Mouse (Mus musculus) liver, embryonic 16.5 days (tissue): ENCODE data around the gene Tmem39b. TPM values are rescaled to one million over a fixed set of nuclear protein-coding genes. Genes with fewer than 3 reads are reported as not detected.

Experiments
- ATAC-seq: fragments of 200-750 bp; cut with Nextera tagmentation; 2 replicates; pipeline ENCODE4 v1.8.0; 2017; ENCODE audit warnings: low read depth, mild to moderate bottlenecking, moderate number of reproducible peaks, moderate library complexity
- H3K27ac ChIP-seq: fragments of 300-500 bp; sonication (generic); 2 replicates; pipeline ENCODE4 v1.5.1; 2014; ENCODE audit warnings: mild to moderate bottlenecking, low read length
- H3K27me3 ChIP-seq: fragments of 300-500 bp; sonication (generic); 2 replicates; pipeline ENCODE4 v1.6.1; 2014; ENCODE audit warnings: low read depth, low read length, mixed read lengths; ENCODE audit not compliant: control insufficient read depth, insufficient read depth
- H3K36me3 ChIP-seq: fragments of 300-500 bp; sonication (generic); 2 replicates; pipeline ENCODE4 v1.6.1; 2014; ENCODE audit warnings: mild to moderate bottlenecking; ENCODE audit not compliant: control insufficient read depth, insufficient read depth
- H3K4me1 ChIP-seq: fragments of 300-500 bp; sonication (generic); 2 replicates; pipeline ENCODE4 v1.6.1; 2014; ENCODE audit warnings: low read depth, low read length, mixed read lengths; ENCODE audit not compliant: control insufficient read depth
- H3K4me2 ChIP-seq: fragments of 300-500 bp; sonication (generic); 2 replicates; pipeline ENCODE4 v1.6.1; 2014; ENCODE audit warnings: low read depth, low read length, mixed read lengths
- H3K4me3 ChIP-seq: fragments of 300-500 bp; sonication (generic); 2 replicates; pipeline ENCODE4 v1.5.1; 2014; ENCODE audit warnings: low read depth, mild to moderate bottlenecking, low read length
- H3K9ac ChIP-seq: fragments of 300-500 bp; sonication (generic); 2 replicates; pipeline ENCODE4 v1.6.1; 2014; ENCODE audit warnings: low read depth, low read length
- H3K9me3 ChIP-seq: fragments of 300-500 bp; sonication (generic); replicated peaks from 2 replicates; pipeline ENCODE4 v1.6.1; 2016; ENCODE audit warnings: low read length; ENCODE audit not compliant: control insufficient read depth
- WGBS: fragments of 180-500 bp; shearing (Covaris S2); extraction: QIAGEN DNeasy Blood & Tissue Kit; methylation state at CpG from one replicate; pipeline ENCODE4 v1.1.7; 2014; ENCODE audit not compliant: insufficient replicate concordance; 5-methylcytosine and 5-hydroxymethylcytosine counted together
- polyA plus RNA-seq: library from polyadenylated mRNA; unstranded; fragments of >200 nt; fragmentation: Nextera tagmentation; extraction: Ambion mirVana; gene quantifications from 2 replicates; pipeline ENCODE4 v1.2.1, GENCODE M21; 2015

The Tmem39b gene
- polyA plus RNA-seq, 1 experiment from 2014 or later, result 3.3 TPM

DNA sequence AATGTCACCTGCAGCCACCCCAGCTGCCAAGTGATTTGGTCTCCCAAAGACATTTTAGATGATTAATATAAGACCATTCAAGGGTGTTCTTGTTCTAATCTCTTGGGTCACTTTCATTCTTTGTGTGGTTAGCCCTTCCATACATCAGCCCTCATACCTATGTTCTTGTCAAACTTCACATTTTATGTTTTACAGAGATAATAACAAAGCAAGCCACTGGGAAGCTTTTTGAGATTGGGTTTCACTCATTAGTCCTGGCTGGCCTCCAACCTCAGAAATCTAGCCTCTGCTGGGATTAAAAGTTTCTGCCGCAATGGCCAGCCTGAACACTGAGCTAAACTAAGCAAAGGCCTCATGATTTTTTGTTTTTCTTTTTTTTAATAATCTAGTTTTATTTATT is 3.6 kb upstream of the Tmem39b start:
- H3K27ac ChIP-seq, result no peak overlapping the region

DNA sequence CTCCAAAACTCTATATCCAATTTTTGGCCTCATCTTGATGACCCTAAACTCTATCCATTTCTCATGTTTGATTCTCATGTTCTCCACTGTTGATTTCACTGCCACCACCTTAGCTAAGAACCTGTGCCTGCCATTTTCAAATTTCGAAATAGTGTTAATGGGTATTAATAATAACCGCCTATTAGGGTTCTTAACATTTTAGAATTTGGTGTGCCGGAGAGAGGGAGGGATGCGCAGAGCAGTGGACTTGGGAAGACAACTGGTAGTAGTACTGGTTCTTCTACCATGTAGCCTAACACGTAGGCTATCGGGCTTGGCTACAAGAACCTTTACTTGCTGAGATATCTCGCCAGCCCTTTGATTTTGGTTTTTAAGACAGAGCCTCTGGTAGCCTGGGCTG is 553 bp upstream of the Tmem39b start:
- Histone ChIP-seq H3K4me2 (peak overlapping the region; percentile 91), H3K9me3 (no peaks in the 10 kb centered on the region), H3K9ac (peak overlapping the region; percentile 75), H3K36me3 (no peaks in the 10 kb centered on the region), H3K4me3 (peak overlapping the region; percentile 77), H3K4me1 (peaks cover 18% of the 10 kb centered on the region), H3K27me3 (no peaks in the 10 kb centered on the region), H3K27ac (no peak overlapping the region)
- ATAC-seq, result no peak
- 72% methylated on average over 7 of the region's 7 CpGs for WGBS

More for the DNA sequence above, 3.6 kb upstream of the Tmem39b start:
- ATAC-seq, result no peak
- H3K4me1 ChIP-seq, result peaks cover 18% of the 10 kb centered on the region
- no peak overlapping the region for H3K4me2 ChIP-seq
- no peak overlapping the region for H3K4me3 ChIP-seq
- H3K36me3 ChIP-seq, result 0 out of 2 replicates have a peak, but pooled peaks cover 4% of the 10 kb centered on the region
- H3K9ac ChIP-seq, result no peak overlapping the region
- H3K9me3 ChIP-seq, result no peaks in the 10 kb centered on the region
- WGBS, result 62% methylated on average over 1 of the region's 1 CpGs
- no peaks in the 10 kb centered on the region for H3K27me3 ChIP-seq

DNA sequence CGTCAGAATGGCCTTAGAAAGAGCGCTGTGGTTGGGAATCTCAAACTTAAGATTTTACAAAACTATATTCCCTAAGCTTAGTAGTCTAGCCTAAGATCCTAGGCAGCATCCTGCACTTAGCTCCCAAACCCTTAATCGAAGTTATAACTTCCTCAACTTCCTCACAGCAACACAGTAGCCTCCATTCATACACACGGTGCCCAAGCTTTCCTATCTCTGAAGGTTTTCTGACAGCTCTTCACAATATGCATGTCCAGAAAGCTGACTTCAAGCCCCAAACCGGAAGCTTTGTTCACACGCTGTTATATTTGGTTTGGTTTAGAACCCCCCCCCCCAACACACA is 852 bp downstream of the Tmem39b start:
- 18% methylated on average over 6 of the region's 6 CpGs for WGBS
- H3K9ac ChIP-seq, result peak overlapping the region; percentile 75
- H3K27ac ChIP-seq, result peak overlapping the region; percentile 77; the same call in 1 of the 2 replicates
- no peaks in the 10 kb centered on the region for H3K27me3 ChIP-seq
- H3K36me3 ChIP-seq, result no peaks in the 10 kb centered on the region
- H3K4me1 ChIP-seq, result peaks cover 14% of the 10 kb centered on the region
- H3K9me3 ChIP-seq, result no peaks in the 10 kb centered on the region
- H3K4me3 ChIP-seq, result peak overlapping the region; percentile 77
- peak overlapping the region; percentile 91 for H3K4me2 ChIP-seq
- ATAC-seq, result no peak

DNA sequence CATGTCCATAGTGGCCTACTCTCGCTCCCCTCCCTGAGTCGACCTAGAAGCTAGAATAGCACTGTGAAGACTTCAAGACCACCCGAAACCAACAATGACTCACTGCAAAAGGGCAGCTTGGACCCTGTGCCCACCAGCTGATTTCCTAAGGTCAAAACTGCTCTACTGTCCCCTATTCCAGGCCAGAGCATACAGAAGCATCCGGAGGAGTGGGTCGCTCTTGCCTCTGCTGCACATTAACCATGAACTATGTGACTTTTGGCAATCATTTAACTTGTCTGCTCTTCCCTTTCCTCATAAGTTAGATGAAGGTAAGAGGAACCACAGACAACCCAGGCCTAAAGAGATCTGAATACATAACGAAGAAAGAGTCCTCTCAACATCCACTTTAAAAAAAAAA is 12.1 kb downstream of the Tmem39b start:
- Histone ChIP-seq H3K4me1 (no peaks in the 10 kb centered on the region), H3K9me3 (no peaks in the 10 kb centered on the region), H3K4me2 (no peak overlapping the region), H3K9ac (no peak overlapping the region), H3K4me3 (no peak overlapping the region), H3K27ac (no peak overlapping the region), H3K36me3 (no peaks in the 10 kb centered on the region), H3K27me3 (no peaks in the 10 kb centered on the region)
- 79% methylated on average over 6 of the region's 6 CpGs for WGBS
- no peak for ATAC-seq

DNA sequence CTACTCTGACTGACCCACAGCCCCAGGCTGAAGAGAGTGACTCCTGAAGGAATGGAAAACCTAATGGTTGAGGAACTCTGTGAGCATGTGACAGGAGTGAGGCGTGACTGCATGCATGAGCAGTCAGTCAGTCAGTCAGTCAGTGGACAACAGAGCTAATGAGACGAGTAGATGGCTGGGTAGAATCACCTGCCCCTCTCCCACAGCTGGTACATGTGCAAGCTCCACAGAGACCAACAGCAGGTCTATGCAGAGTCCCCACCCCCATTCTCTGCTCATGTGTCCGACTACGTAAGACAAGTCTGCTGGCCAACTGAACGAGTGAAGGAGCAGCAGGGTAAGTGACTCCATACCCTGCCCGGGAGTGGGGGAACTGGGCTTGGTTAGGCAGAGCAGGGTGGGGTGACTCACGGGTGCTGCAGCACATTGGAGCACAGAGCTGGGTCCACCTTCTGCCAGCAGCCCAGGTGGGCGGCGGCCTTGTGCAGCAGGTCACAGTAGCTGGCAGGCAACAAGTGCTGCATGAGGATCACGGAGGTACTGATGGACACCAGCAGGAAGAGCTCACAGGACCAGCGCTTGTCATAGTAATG is 12.6 kb downstream of the Tmem39b start:
- Histone ChIP-seq H3K9me3 (no peaks in the 10 kb centered on the region), H3K27ac (no peak overlapping the region), H3K36me3 (no peaks in the 10 kb centered on the region), H3K27me3 (no peaks in the 10 kb centered on the region), H3K9ac (no peak overlapping the region), H3K4me2 (no peak overlapping the region), H3K4me1 (no peaks in the 10 kb centered on the region), H3K4me3 (no peak overlapping the region)
- ATAC-seq, result no peak
- 73% methylated on average over 11 of the region's 11 CpGs for WGBS

DNA sequence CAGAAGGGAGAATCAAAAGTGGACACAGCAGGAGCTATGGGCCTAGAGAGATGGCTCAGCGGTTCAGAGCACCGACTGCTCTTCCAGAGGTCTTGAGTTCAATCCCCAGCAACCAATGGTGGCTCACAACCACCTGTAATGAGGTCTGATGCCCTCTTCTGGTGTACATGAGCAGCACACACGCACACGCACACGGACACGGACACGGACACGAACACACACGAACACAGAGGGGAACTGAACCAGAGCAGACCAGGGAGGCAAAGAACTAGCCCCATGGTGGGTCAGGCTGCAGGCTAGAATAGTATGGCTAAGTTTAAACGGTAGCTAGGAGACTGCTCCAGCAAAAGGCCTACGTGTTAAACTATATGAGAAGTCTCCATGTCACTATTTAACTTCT is 14.8 kb downstream of the Tmem39b start:
- H3K4me2 ChIP-seq, result no peak overlapping the region
- no peaks in the 10 kb centered on the region for H3K9me3 ChIP-seq
- no peaks in the 10 kb centered on the region for H3K4me1 ChIP-seq
- WGBS, result 88% methylated on average over 11 of the region's 11 CpGs
- no peak overlapping the region for H3K27ac ChIP-seq
- H3K27me3 ChIP-seq, result no peaks in the 10 kb centered on the region
- no peak overlapping the region for H3K9ac ChIP-seq
- H3K36me3 ChIP-seq, result no peaks in the 10 kb centered on the region
- ATAC-seq, result no peak
- H3K4me3 ChIP-seq, result no peak overlapping the region

DNA sequence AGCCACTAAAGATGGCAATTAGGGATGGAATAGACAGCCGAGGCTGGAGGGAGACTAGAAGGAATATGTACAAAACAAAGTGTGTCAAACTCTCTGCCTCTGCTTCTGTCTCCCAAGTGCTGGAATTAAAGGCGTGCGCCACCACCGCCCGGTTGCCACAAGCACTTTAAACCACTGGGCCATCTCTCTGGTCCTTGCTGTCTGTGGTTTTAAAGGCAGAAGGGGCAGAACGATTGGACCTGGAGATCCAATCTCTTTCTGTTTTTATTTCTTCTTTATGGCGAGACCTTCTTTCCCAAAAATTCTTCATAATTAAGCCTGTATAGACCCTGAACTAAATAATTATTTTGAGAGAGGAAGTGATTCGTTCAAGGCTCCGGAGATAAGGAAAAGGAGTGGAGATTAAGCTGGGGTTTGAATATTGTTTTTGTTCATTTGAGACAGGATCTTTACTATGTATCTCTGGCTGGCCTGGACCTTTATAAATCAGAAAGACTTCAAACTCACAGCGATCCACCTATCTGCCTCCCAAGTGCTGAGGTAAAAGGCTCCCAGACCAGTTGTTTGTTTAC is 23.7 kb downstream of the Tmem39b start:
- 2% methylated on average over 10 of the region's 10 CpGs for WGBS
- H3K4me2 ChIP-seq, result peak overlapping the region; percentile 94
- H3K9me3 ChIP-seq, result no peaks in the 10 kb centered on the region
- H3K27me3 ChIP-seq, result no peaks in the 10 kb centered on the region
- H3K36me3 ChIP-seq, result no peaks in the 10 kb centered on the region
- H3K9ac ChIP-seq, result peak overlapping the region; percentile 95
- ATAC-seq, result peak; percentile 9; the same call in 1 of the 2 replicates
- peak overlapping the region; percentile 93 for H3K4me3 ChIP-seq
- peak overlapping the region; percentile 92 for H3K27ac ChIP-seq
- H3K4me1 ChIP-seq, result peaks cover 15% of the 10 kb centered on the region

DNA sequence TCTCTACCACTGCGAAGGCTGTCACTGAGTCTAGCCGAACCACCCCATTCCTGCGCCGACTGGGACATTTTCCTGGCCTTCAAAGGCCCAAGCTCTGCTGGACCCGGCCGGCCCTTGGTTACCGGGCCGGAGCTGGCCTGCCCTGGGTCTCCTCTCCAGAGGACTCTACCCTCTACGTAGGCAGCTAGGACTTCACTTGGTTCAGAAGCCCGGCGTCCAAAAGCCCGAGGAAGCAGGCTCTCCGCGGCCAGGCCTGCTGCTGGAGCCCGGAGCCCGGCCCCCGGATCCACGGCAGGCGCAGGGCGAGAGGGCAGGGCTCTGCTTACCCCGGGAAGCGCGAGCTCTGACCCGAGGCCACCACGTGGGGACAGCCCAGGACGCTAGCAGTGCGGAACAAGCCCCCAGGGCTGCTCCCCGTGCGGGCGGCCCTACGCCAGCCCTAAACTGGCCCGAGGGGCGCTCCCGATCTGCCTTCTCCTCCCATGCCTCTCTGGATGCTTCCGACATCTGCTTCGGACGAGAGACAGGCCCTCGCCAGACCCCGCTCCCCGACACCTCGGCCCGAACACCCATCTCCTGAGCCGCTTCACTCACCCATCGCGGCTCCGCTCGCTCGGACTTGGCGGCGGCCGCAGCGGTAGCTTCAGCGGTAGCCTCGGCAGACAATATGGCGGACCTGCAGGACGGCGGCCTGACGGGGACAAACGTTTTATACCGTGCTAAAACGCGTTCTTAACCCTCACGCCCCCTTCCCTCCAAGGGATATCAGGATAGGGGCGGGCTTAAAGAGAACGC is 24.4 kb downstream of the Tmem39b start, which contains the start of gene Kpna6:
TSS of gene Kpna6 (minus strand) at position 685 of the 795 bp plus-strand sequence.
- peak within 1 kb of the TSS; percentile 94 for H3K4me2 ChIP-seq
- no peaks in the 10 kb centered on the region for H3K36me3 ChIP-seq
- WGBS, result under 1% methylated on average over 59 of the region's 65 CpGs
- peak within 1 kb of the TSS; percentile 95 for H3K9ac ChIP-seq
- H3K27ac ChIP-seq, result peak within 1 kb of the TSS; percentile 92
- peaks cover 15% of the 10 kb centered on the region for H3K4me1 ChIP-seq
- H3K27me3 ChIP-seq, result no peaks in the 10 kb centered on the region
- no peaks in the 10 kb centered on the region for H3K9me3 ChIP-seq
- peak within 1 kb of the TSS; percentile 93 for H3K4me3 ChIP-seq
- peak; percentile 84 for ATAC-seq
